Mouse (Mus musculus) MEL (cell line): Measurements from ENCODE around the gene Lipa. TPM values are rescaled to one million over a fixed set of nuclear protein-coding genes. Genes with fewer than 3 reads are reported as not detected.

ENCODE experiments used
- DNase-seq: peaks from one replicate; pipeline ENCODE4 v3.0.0; 2011; ENCODE audit warnings: low read depth, low spot score
- H3K27ac ChIP-seq: 2 replicates; pipeline ENCODE4 v1.5.1; 2012; ENCODE audit warnings: low read depth, mild to moderate bottlenecking, control low read depth, low read length, moderate library complexity; ENCODE audit not compliant: control insufficient read depth
- H3K27me3 ChIP-seq, 2 experiments: fragments of 150-350 bp in 1 of 2; sonication (generic) in 1 of 2; 2 replicates each; pipeline ENCODE4 v1.6.1; 2012; ENCODE audit warnings: low read length in 2 of 2, mild to moderate bottlenecking in 2 of 2, improper control_type of control experiment in 1 of 2, moderate library complexity in 1 of 2; ENCODE audit not compliant: insufficient read depth in 2 of 2, control insufficient read depth in 1 of 2
- H3K36me3 ChIP-seq, 2 experiments: 2 replicates each; pipeline ENCODE4 v1.6.1; 2012 to 2014; ENCODE audit warnings: low read length in 2 of 2, improper control_type of control experiment in 1 of 2, inconsistent platforms in 1 of 2, mild to moderate bottlenecking in 1 of 2; ENCODE audit not compliant: insufficient read depth in 2 of 2, control insufficient read depth in 1 of 2
- H3K4me1 ChIP-seq, 2 experiments: fragments of 150-350 bp in 1 of 2; sonication (generic) in 1 of 2; 2 replicates each; pipeline ENCODE4 v1.6.1; 2012; ENCODE audit warnings: low read length in 2 of 2, improper control_type of control experiment in 1 of 2, mild to moderate bottlenecking in 1 of 2; ENCODE audit not compliant: insufficient read depth in 2 of 2, control insufficient read depth in 1 of 2
- H3K4me3 ChIP-seq, 2 experiments: fragments of 150-350 bp in 1 of 2; sonication (generic) in 1 of 2; 2 replicates each; pipeline ENCODE4 v1.5.1; 2012; ENCODE audit warnings: low read depth in 2 of 2, low read length in 2 of 2, mild to moderate bottlenecking in 2 of 2, moderate library complexity in 2 of 2, control low read depth in 1 of 2, improper control_type of control experiment in 1 of 2; ENCODE audit not compliant: control insufficient read depth in 1 of 2, insufficient read depth in 1 of 2
- H3K79me2 ChIP-seq: 2 replicates; pipeline ENCODE4 v1.6.1; 2012; ENCODE audit warnings: mild to moderate bottlenecking, low read length, moderate library complexity; ENCODE audit not compliant: control insufficient read depth, poor library complexity, insufficient read depth
- H3K9ac ChIP-seq: 2 replicates; pipeline ENCODE4 v1.6.1; 2012; ENCODE audit warnings: low read depth, mild to moderate bottlenecking, control low read depth, low read length, moderate library complexity; ENCODE audit not compliant: control insufficient read depth, poor library complexity, severe bottlenecking
- H3K9me3 ChIP-seq: fragments of 150-350 bp; sonication (generic); replicated peaks from 2 replicates; pipeline ENCODE4 v1.6.1; 2012; ENCODE audit warnings: mild to moderate bottlenecking, low read length, improper control_type of control experiment, moderate library complexity; ENCODE audit not compliant: insufficient read depth
- BHLHE40 ChIP-seq: IDR thresholded peaks from 2 replicates; pipeline ENCODE4 v1.6.1; 2012; ENCODE audit warnings: low read depth, mild to moderate bottlenecking, inconsistent platforms, low read length, improper control_type of control experiment, borderline replicate concordance
- CHD2 ChIP-seq: IDR thresholded peaks from 2 replicates; pipeline ENCODE4 v1.6.1; 2011; ENCODE audit warnings: low read length, improper control_type of control experiment
- E2F4 ChIP-seq: IDR thresholded peaks from 2 replicates; pipeline ENCODE4 v1.6.1; 2011; ENCODE audit warnings: low read depth, low read length, improper control_type of control experiment, borderline replicate concordance
- MAX ChIP-seq: IDR thresholded peaks from 2 replicates; pipeline ENCODE4 v1.6.1; 2011; ENCODE audit warnings: low read length, improper control_type of control experiment
- MXI1 ChIP-seq: IDR thresholded peaks from 2 replicates; pipeline ENCODE4 v1.6.1; 2011; ENCODE audit warnings: mild to moderate bottlenecking, low read depth, low read length, improper control_type of control experiment
- NELFE ChIP-seq: IDR thresholded peaks from 2 replicates; pipeline ENCODE4 v1.6.1; 2011; ENCODE audit warnings: low read depth, low read length, improper control_type of control experiment
- NRF1 ChIP-seq: IDR thresholded peaks from 2 replicates; pipeline ENCODE4 v1.6.1; 2014; ENCODE audit warnings: low read depth, mild to moderate bottlenecking, inconsistent platforms, low read length, improper control_type of control experiment, moderate library complexity; ENCODE audit not compliant: poor library complexity, insufficient read depth, severe bottlenecking
- POLR2A ChIP-seq, 2 experiments: IDR thresholded peaks; 2 replicates each; pipeline ENCODE4 v1.6.1; 2011 to 2012; ENCODE audit warnings: low read length in 2 of 2, mild to moderate bottlenecking in 2 of 2, control low read depth in 1 of 2, improper control_type of control experiment in 1 of 2, low read depth in 1 of 2, moderate library complexity in 1 of 2; ENCODE audit not compliant: control insufficient read depth in 1 of 2, insufficient read depth in 1 of 2, poor library complexity in 1 of 2
- POLR2AphosphoS2 ChIP-seq: IDR thresholded peaks from 2 replicates; pipeline ENCODE4 v1.6.1; 2011; ENCODE audit warnings: low read length, improper control_type of control experiment
- RAD21 ChIP-seq: IDR thresholded peaks from 2 replicates; pipeline ENCODE4 v1.6.1; 2011; ENCODE audit warnings: mild to moderate bottlenecking, low read depth, low read length, improper control_type of control experiment
- SMC3 ChIP-seq: IDR thresholded peaks from 2 replicates; pipeline ENCODE4 v1.6.1; 2011; ENCODE audit warnings: low read depth, low read length, improper control_type of control experiment
- TAL1 ChIP-seq: IDR thresholded peaks from 2 replicates; pipeline ENCODE4 v1.6.1; 2012; ENCODE audit warnings: mild to moderate bottlenecking, inconsistent platforms, low read length, moderate library complexity, mixed read lengths
- USF2 ChIP-seq, 2 experiments: IDR thresholded peaks; 2 replicates each; pipeline ENCODE4 v1.6.1; 2011 to 2012; ENCODE audit warnings: improper control_type of control experiment in 2 of 2, low read length in 2 of 2, borderline replicate concordance in 1 of 2, inconsistent platforms in 1 of 2, low read depth in 1 of 2, mild to moderate bottlenecking in 1 of 2; ENCODE audit not compliant: insufficient read depth in 1 of 2
- ZC3H11A ChIP-seq: IDR thresholded peaks from 2 replicates; pipeline ENCODE4 v1.6.1; 2012; ENCODE audit warnings: low read depth, mild to moderate bottlenecking, inconsistent platforms, low read length, improper control_type of control experiment
- ZKSCAN1 ChIP-seq: IDR thresholded peaks from 2 replicates; pipeline ENCODE4 v1.6.1; 2012; ENCODE audit warnings: low read depth, mild to moderate bottlenecking, inconsistent platforms, low read length, improper control_type of control experiment, moderate library complexity
- ZMIZ1 ChIP-seq: IDR thresholded peaks from 2 replicates; pipeline ENCODE4 v1.6.1; 2012; ENCODE audit warnings: low read depth, mild to moderate bottlenecking, inconsistent platforms, low read length, improper control_type of control experiment, moderate library complexity
- polyA plus RNA-seq, 2 experiments: library from polyadenylated mRNA; stranded (reverse) in 1 of 2; unstranded in 1 of 2; fragments of >175 nt in 1 of 2; fragments of >200 nt in 1 of 2; gene quantifications; 2 replicates each; pipeline versions ENCODE4 v1.2.1 to v1.2.4; 2012; ENCODE audit warnings: low replicate concordance in 2 of 2, low read depth in 1 of 2; ENCODE audit not compliant: insufficient read length in 2 of 2, insufficient read depth in 1 of 2, missing spikeins in 1 of 2
- total RNA-seq: library from RNA; depleted of rRNA; stranded (reverse); fragments of 300-350 nt; gene quantifications from 2 replicates; pipeline ENCODE4 v1.2.3, GENCODE M21; 2012

Gene Lipa
- total and polyA plus RNA-seq, 3 experiments, result 7.6 to 13.8 TPM; not detected in 1

GRCm38 (mm10) chr19:34510717-34511116, 16.6 kb downstream of the Lipa start:
- Histone ChIP-seq H3K9me3 (no peaks in the 10 kb centered on the region), H3K4me3 (no peak overlapping the region), H3K27me3 (no peaks in the 10 kb centered on the region), H3K79me2 (no peaks in the 10 kb centered on the region), H3K36me3 (no peaks in the 10 kb centered on the region; a peak in 1 of 4 replicates), H3K27ac (no peak overlapping the region), H3K4me1 (no peaks in the 10 kb centered on the region), H3K9ac (no peak overlapping the region)
- TF ChIP-seq TAL1, result no peak
- TF ChIP-seq BHLHE40, result no peak
- no peak for TF ChIP-seq NRF1
- TF ChIP-seq SMC3, result no peak
- TF ChIP-seq ZKSCAN1, result no peak
- TF ChIP-seq POLR2AphosphoS2, result no peak
- no peak for TF ChIP-seq ZMIZ1
- no peak for TF ChIP-seq MAX
- TF ChIP-seq CHD2, result no peak
- no peak for TF ChIP-seq RAD21
- TF ChIP-seq NELFE, result no peak
- TF ChIP-seq ZC3H11A, result no peak
- no peak for TF ChIP-seq MXI1
- no peak for TF ChIP-seq E2F4
- DNase-seq, result no peak

GRCm38 (mm10) chr19:34505161-34505721, 22.0 kb downstream of the Lipa start:
- H3K9me3 ChIP-seq, result no peaks in the 10 kb centered on the region
- no peak overlapping the region for H3K4me3 ChIP-seq
- no peak overlapping the region for H3K27ac ChIP-seq
- peaks cover 0 to 4% of the 10 kb centered on the region in 2 experiments; a peak in 2 of 4 replicates for H3K36me3 ChIP-seq
- TF ChIP-seq USF2 (IDR thresholded peaks at IDR 0.05; ENCODE audit: borderline replicate concordance in 1 of 2, insufficient read depth in 1 of 2, low read depth in 1 of 2, low read length in 2 of 2), result no peak
- no peak for TF ChIP-seq POLR2A (IDR thresholded peaks at IDR 0.05; ENCODE audit: control insufficient read depth in 1 of 2, insufficient read depth in 1 of 2, low read depth in 1 of 2, low read length in 2 of 2, poor library complexity in 1 of 2)
- no peak for DNase-seq
- H3K79me2 ChIP-seq, result no peaks in the 10 kb centered on the region
- no peak overlapping the region for H3K9ac ChIP-seq
- H3K27me3 ChIP-seq, result no peaks in the 10 kb centered on the region
- H3K4me1 ChIP-seq, result peaks cover 0 to 3% of the 10 kb centered on the region in 2 experiments; a peak in 2 of 4 replicates
